Mouse (Mus musculus) lung, postnatal 25 days (tissue): ENCODE measurements at regions not wholly inside any gene's neighbourhood (a gene's known extent, or its start where the extent isn't known, plus 50 kb on each side); places are given as distances from the start of the nearest gene placed in this dataset.

ENCODE experiments used
- DNase-seq: peaks from one replicate; pipeline ENCODE4 v3.0.0; 2022; ENCODE audit warnings: low spot score

GRCm38 (mm10) chr4:82234443-82234842, 471.1 kb downstream of the Nfib start:
- DNase-seq = peak; percentile 21

- no peak for DNase-seq
These were observed 479.1 kb downstream of the Nfib start for GRCm38 (mm10) chr4:82226197-82227119.

- DNase-seq = no peak
These were observed 484.8 kb downstream of the Nfib start for GRCm38 (mm10) chr4:82220724-82221123.

GRCm38 (mm10) chr4:82220120-82220714, 485.3 kb downstream of the Nfib start:
- no peak for DNase-seq

- no peak for DNase-seq
These were observed 486.9 kb downstream of the Nfib start for GRCm38 (mm10) chr4:82218616-82219015.

- no peak for DNase-seq
These were observed 498.5 kb downstream of the Nfib start for GRCm38 (mm10) chr4:82207031-82207430.

- peak; percentile 8 for DNase-seq
These were observed 505.2 kb downstream of the Nfib start for GRCm38 (mm10) chr4:82200306-82200705.

- DNase-seq = no peak
These were observed 506.4 kb downstream of the Nfib start for GRCm38 (mm10) chr4:82199118-82199517.

- DNase-seq = no peak
These were observed 507.9 kb downstream of the Nfib start for GRCm38 (mm10) chr4:82197611-82198010.

GRCm38 (mm10) chr4:82196024-82196647, 509.4 kb downstream of the Nfib start:
- no peak for DNase-seq

GRCm38 (mm10) chr4:82193905-82194304, 511.6 kb downstream of the Nfib start:
- DNase-seq = no peak

- no peak for DNase-seq
These were observed 518.7 kb downstream of the Nfib start for GRCm38 (mm10) chr4:82186892-82187291.

GRCm38 (mm10) chr4:82183974-82184373, 521.6 kb downstream of the Nfib start:
- no peak for DNase-seq

- no peak for DNase-seq
These were observed 527.4 kb downstream of the Nfib start for GRCm38 (mm10) chr4:82178112-82178511.

GRCm38 (mm10) chr4:82176723-82177122, 528.8 kb downstream of the Nfib start:
- no peak for DNase-seq

- DNase-seq = no peak
These were observed 532.0 kb downstream of the Nfib start for GRCm38 (mm10) chr4:82173461-82174085.

GRCm38 (mm10) chr4:82170930-82171329, 534.6 kb downstream of the Nfib start:
- DNase-seq = no peak

- DNase-seq = no peak
These were observed 537.5 kb downstream of the Nfib start for GRCm38 (mm10) chr4:82168032-82168431.

- DNase-seq = no peak
These were observed 538.2 kb downstream of the Nfib start for GRCm38 (mm10) chr4:82167396-82167795.

GRCm38 (mm10) chr4:82166826-82167225, 538.7 kb downstream of the Nfib start:
- no peak for DNase-seq

GRCm38 (mm10) chr4:82166087-82166486, 539.5 kb downstream of the Nfib start:
- no peak for DNase-seq

- no peak for DNase-seq
These were observed 541.5 kb downstream of the Nfib start for GRCm38 (mm10) chr4:82164058-82164457.
